Mouse (Mus musculus) hindlimb bud, embryonic 11.5 days (tissue): Measurements from ENCODE around the gene Prss36.
"Not testable (repeated sequence)": the region's sequence is repeated elsewhere in the genome, so short reads cannot be mapped to it uniquely, and the experiment has no call there.

Source experiments
- DNase-seq: peaks from one replicate; pipeline ENCODE4 v3.0.0-alpha.2; 2012; ENCODE audit warnings: low read depth, low spot score; ENCODE audit errors: extremely low spot score

Prss36 gene

GRCm38 (mm10) chr7:127946470-127947023 lies at the start of gene Prss36:
TSS of gene Prss36 (minus strand) at chr7:127946725.
- no peak for DNase-seq

- no peak for DNase-seq
Observed at GRCm38 (mm10) chr7:127993341-127993977, 46.9 kb upstream of the Prss36 start, which contains the start of gene Pycard. TSS of gene Pycard (minus strand) at chr7:127993867.

- no peak for DNase-seq
Observed at GRCm38 (mm10) chr7:127992488-127993340, 46.2 kb upstream of the Prss36 start.

GRCm38 (mm10) chr7:127991643-127992487 lies 45.3 kb upstream of the Prss36 start:
- peak; percentile 71 for DNase-seq

- no peak for DNase-seq
Observed at GRCm38 (mm10) chr7:127988904-127989303, 42.4 kb upstream of the Prss36 start.

- no peak for DNase-seq
Observed at GRCm38 (mm10) chr7:127980606-127981005, 34.1 kb upstream of the Prss36 start.

GRCm38 (mm10) chr7:127978856-127979255 lies 32.3 kb upstream of the Prss36 start:
- DNase-seq = no peak

- no peak for DNase-seq
Observed at GRCm38 (mm10) chr7:127974413-127974930, 27.9 kb upstream of the Prss36 start.

- DNase-seq = no peak
Observed at GRCm38 (mm10) chr7:127967922-127968828, 21.6 kb upstream of the Prss36 start.

GRCm38 (mm10) chr7:127967004-127967921 lies 20.7 kb upstream of the Prss36 start, which contains the start of gene Fus:
TSS of gene Fus (plus strand) at chr7:127967457.
- peak; percentile 69 for DNase-seq

- no peak for DNase-seq
Observed at GRCm38 (mm10) chr7:127966371-127966918, 19.9 kb upstream of the Prss36 start.

GRCm38 (mm10) chr7:127959364-127959763 lies 12.8 kb upstream of the Prss36 start:
- no peak for DNase-seq

GRCm38 (mm10) chr7:127952864-127953581 lies 6.5 kb upstream of the Prss36 start:
- no peak for DNase-seq

GRCm38 (mm10) chr7:127944614-127945013 lies 1.9 kb downstream of the Prss36 start:
- no peak for DNase-seq

GRCm38 (mm10) chr7:127942097-127942496 lies 4.4 kb downstream of the Prss36 start:
- DNase-seq = not testable (repeated sequence)

- no peak for DNase-seq
Observed at GRCm38 (mm10) chr7:127936216-127936884, 10.2 kb downstream of the Prss36 start.

- no peak for DNase-seq
Observed at GRCm38 (mm10) chr7:127935748-127936159, 10.8 kb downstream of the Prss36 start.
